Mouse (Mus musculus) megakaryocyte, embryonic 14.5 days (primary cell): ENCODE results near the gene Flt3l.

Source experiments
- FLI1 ChIP-seq: IDR thresholded peaks from 2 replicates; pipeline ENCODE4 v1.6.1; 2012; ENCODE audit warnings: low read length, inconsistent platforms, mixed read lengths
- GATA1 ChIP-seq: IDR thresholded peaks from 3 replicates; pipeline ENCODE4 v1.6.1; 2012; ENCODE audit warnings: mixed read lengths, low read length, inconsistent platforms, borderline replicate concordance

GRCm38 (mm10) chr7:45117566-45117965 lies 18.7 kb downstream of the Flt3l start:
- no peak for TF ChIP-seq GATA1
- no peak for TF ChIP-seq FLI1
